Mouse (Mus musculus): ENCODE results near the gene Slain1.

The Slain1 gene

GRCm38 (mm10) chr14:103667036-103667435, 17.0 kb downstream of the Slain1 start:
- no peak for DNase-seq

- DNase-seq = no peak
These were observed 29.6 kb downstream of the Slain1 start for GRCm38 (mm10) chr14:103679395-103680217.

GRCm38 (mm10) chr14:103680285-103680819, 30.3 kb downstream of the Slain1 start:
- no peak for DNase-seq

DNA sequence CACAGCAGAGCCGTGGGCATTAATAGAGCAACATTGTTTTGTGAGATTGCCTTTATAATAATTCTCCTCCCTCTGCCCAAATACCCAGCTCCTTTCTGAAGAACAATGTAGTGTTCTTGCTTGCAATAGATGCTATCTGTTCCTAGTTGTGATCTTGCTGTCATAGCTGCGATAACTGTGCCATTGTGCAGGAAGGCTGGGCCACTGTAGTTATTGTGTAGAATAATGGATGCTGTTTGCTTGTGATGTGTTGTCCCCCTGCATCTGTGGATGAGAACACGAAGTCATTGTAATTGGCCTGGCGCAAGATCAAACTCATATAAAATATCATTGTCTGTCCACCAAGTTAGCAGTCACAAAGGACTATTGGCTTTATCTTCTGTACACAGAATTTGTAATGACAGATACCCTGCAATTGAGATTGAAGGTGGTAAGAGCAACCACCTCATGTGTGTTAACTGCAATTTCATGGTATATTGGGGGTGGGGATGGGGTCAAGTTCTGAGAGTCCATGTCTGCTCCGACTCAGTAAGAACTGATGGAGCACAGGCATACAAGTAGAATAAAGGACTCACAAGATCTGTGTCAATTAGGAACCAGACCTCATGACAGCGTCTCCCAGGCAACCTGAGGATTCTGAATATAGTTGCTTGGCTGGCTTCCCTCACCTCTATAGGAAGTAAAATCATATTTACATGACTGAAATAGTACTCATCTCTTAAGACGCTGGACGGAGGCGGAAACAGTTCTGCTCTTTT, 32.8 kb downstream of the Slain1 start:
- no peak for DNase-seq

- no peak for DNase-seq
These were observed 37.0 kb downstream of the Slain1 start for GRCm38 (mm10) chr14:103686994-103687393.

DNA sequence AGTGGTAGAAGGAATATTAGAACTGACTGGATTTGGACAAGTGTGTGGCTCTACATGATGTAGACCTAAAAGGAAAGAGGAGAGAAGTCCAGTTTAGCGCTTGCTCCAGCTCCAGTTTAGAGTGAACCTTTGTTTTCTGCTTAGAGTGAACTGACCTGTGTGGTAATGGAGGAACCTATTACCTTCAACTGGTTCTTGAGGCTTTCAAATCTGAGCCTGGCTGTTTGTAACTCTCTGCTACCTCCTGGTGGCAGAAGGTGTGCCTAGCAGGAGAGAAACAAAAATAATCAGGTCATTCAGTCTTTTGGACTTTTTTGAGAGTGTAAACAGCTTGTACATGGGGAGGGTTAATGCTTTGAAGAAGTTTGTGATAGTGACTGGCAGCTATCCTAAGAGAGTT, 44.3 kb downstream of the Slain1 start:
- peak; percentile 72 for DNase-seq

DNA sequence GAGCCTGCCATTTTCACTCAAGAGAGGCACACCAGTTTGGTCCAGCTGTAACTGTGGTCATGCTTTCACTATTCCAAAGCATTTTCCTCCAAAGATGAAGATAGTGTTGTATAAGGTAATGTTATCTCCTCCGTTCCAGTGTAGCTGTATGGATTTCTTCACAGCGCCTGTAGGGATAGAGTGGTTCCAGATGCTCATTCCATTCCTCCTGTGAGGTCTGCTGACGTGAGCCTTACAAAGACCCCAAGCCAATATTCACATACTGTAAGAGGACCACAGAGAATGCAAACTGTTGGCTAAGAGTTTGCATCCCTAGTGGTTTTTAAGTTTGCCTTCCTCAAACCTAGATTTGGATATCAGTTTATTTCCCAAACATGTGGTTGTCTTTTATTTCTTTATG, 45.6 kb downstream of the Slain1 start:
- no peak for DNase-seq

DNA sequence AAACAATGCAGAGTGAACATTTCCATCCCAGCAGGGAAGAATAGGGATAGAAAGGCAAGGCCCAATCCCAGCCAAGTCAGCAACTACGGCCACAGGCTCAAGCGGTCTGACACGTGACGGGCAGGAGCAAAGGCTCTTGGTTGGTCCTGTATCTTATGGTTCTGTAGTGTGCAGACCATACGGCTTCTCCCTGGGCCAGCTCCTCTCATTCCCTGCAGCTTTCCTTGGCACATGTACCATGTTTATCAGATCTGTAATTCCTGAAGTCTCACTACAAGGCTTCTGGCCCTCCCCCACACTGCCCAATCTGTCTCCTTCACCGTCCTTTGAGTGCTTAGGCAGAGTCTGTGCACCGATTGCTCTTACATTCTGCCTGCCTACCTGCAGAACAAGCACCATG, 47.1 kb downstream of the Slain1 start:
- no peak for DNase-seq

- DNase-seq = no peak
These were observed 49.3 kb downstream of the Slain1 start for GRCm38 (mm10) chr14:103699308-103699707.

- DNase-seq = no peak
These were observed 52.5 kb downstream of the Slain1 start for GRCm38 (mm10) chr14:103702516-103702915.

- DNase-seq = no peak
These were observed 54.7 kb downstream of the Slain1 start for GRCm38 (mm10) chr14:103704771-103705170.

DNA sequence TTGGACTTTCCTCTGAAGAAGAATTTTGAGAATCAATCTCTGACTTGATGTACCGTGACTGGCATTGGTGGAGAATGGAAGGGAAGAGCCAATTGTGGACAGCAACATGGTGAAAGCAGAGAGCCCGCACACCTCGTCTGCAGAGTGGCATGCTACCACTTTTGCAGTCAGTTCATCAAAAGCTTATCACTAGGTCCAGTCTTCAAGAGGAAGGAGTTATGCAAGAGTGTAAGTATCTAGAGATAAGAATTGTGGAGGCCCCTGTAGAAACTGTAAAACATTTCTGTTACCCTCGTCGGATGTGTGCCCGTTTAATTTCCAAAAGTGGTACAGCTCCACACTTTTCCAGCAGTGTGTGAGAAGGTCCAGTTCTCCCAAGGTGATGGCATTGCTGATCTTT, 56.3 kb downstream of the Slain1 start:
- no peak for DNase-seq

- DNase-seq = no peak
These were observed 58.6 kb downstream of the Slain1 start for GRCm38 (mm10) chr14:103708601-103709000.

DNA sequence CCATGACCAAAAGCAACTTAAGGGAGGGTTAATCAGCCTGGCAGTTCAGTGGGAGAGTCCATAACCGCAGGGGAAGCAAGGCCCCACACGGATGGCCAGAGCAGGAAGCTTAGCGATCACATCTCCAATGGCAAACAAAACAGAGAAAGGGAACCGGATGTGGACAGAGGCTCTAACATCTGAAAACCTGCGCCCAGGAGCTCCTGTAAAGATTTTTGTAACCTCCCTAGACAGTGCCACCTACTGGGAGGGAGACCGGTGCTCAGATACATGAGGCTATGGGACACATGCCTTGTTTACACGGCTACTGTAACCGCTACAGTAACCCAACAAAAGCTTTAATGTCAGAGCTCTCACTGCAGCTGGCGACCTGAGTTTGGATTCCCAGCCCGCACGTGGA, 59.2 kb downstream of the Slain1 start:
- DNase-seq = no peak

GRCm38 (mm10) chr14:103712986-103713385, 63.0 kb downstream of the Slain1 start:
- DNase-seq = no peak

DNA sequence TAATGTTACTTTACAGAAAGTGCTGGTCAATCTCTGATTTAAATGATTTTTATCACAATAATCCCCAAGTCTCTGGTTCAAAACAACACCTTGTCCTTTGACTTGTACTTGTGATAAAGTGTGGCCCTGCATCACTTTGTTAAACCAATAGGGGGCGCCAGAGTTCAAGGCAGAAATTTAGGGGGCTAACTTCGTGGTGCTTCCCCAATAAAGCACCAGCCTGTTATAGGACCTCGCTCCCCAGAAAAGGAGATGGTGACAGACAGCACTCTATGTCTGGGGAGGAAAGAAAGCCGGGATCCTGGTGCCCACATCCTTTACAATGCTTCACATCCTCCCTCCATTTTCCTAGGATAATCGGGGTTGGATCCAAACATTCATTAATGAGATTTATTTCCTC, 67.5 kb downstream of the Slain1 start:
- DNase-seq = peak; percentile 59 to 60

- DNase-seq = no peak
These were observed 68.0 kb downstream of the Slain1 start for GRCm38 (mm10) chr14:103717979-103718378.

- no peak for DNase-seq
These were observed 68.4 kb downstream of the Slain1 start for GRCm38 (mm10) chr14:103718393-103718792.

- DNase-seq = peak; percentile 85 to 88
These were observed 69.0 kb downstream of the Slain1 start for GRCm38 (mm10) chr14:103718836-103719575.

DNA sequence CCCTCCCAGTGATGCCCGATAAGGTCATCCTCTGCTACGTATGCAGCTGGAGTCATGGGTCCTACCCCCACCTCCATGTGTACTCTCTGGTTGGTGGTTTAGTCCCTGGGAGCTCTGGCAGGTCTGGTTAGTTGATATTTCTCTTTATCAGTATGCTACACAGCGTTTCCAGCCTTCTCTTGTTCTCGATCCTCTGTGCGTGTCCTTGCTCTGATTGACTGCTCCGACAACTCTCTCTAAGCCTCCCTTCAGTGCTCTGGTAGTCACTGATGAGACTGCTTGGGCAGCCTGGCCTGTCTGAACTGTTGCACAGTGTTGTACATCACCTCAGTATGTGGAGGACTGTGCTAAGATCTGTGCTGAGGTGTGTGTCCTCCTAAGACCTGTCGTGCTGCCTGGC, 70.1 kb downstream of the Slain1 start:
- no peak for DNase-seq

GRCm38 (mm10) chr14:103720637-103721355, 70.8 kb downstream of the Slain1 start:
- peak; percentile 68 to 70 for DNase-seq

DNA sequence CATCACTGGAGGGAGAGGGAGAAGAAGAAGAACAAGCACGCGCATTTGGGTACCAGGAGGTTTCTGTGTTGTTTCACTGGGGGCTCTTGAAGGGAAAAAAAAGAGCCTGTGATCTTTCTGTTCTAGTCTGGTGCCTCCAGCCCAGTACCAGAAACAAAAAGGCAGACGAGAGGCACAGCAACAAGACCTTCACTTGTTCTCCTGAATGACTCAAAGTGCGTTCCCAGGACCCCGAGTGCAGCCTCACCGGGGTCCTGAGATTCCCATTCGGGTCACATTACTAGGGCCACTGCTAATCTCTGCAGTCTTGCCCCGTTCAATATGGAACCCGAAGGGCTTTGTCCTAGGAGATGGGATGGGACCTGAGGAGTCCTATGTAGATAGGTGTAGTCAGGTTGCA, 73.3 kb downstream of the Slain1 start:
- DNase-seq = no peak

GRCm38 (mm10) chr14:103723841-103724240, 73.8 kb downstream of the Slain1 start:
- no peak for DNase-seq

Measured in B cell, adult 2 months (primary cell).